Mouse (Mus musculus): ENCODE data around the gene Pcsk5.

The Pcsk5 gene

DNA sequence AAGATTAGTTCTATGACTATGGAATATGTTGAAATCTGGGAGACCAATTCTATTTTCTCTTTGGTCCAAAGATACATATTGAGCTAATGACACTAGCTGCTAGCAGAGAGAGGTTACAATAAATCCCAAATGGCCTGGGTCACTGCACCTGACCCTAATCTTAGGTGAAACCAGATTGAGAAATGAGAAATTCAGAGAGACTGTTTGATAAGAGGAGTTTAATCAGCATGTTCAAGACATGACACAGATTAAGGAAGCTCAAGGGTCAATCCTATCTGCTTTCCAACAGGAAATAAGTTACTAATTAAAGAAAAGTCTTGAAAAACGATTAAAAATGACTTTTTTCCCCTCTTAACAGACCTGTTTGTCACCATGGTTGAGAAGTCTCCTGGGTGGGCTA, 96.0 kb downstream of the Pcsk5 start:
- no peak for DNase-seq (ENCODE audit: low spot score)

DNA sequence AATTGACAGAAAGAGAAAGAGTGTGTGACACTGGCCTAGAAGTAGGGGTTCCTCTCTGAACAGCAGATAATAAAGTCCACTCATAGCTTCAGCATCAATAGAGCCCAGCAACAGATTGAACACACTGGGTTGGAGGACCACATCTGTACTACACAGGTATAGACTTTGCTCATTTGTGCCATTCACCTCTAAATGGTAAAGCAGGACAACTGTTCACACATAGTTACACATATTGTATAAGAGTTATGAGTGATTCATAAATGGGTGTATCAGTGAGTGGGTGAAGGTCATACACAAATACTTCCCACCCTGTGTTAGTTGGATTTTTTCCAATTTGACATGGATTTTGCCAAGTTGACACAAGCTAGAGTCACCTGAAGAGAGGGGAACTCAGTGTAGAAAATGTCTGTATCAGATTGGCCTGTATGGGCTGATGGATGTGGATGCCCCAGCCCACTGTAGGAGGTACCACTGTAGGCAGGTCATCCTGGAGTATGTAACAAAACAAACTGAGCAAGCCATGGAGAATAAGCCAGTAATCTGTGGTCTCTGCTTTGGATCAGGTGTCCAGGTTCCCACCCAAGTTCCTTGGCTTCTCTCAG, 104.7 kb downstream of the Pcsk5 start:
- DNase-seq (ENCODE audit: low spot score): no peak

DNA sequence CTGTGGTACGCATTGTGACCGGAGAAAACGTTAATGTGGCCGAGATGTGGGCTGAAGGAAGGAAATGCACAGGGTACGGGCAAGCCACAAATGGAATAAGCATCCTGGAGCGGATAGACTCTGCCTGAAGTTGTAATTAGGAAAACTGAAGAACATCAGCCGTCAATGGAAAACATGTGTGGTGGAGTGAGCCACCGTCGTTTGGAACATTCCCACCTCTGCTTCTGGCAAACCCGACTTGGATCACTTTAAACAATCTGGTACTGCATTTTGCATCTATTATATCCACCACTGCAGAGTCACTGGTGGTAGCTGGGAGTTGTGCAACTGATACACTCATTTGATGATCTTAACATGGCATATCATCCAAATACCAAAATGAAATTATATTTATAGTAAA, 120.4 kb downstream of the Pcsk5 start:
- no peak for DNase-seq (ENCODE audit: low spot score)

DNA sequence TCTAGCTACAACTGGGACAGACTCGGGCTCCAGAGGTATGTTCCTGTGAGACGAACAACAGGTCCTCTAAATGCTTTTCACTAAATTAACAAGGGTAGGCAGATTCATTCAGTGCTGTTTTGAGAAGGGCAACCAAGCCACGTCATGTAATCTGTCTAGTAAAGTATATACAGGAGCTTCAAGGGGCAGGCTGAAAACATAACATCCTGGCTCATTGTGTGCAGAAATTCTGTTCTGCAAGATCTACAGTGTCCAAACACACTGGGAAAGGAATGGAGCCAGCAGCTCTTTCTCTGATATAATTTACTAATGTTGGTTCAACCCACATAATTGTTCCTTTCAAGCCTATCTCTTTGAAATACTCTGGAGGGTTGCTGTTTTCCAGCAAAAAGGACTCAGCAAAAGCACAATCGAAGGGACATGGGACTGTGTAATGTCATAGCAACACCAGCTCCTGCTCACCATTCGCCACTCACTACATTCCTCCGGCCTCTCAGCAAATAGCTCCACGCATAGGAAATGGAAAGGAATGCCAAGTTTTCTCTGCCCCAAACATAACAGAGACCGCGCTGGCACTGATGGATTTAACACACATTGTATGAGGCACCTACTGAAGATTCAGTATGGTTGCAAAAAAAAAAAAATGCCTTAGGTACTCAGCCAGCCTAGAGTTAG, 122.0 kb downstream of the Pcsk5 start:
- no peak for DNase-seq (ENCODE audit: low spot score)

DNA sequence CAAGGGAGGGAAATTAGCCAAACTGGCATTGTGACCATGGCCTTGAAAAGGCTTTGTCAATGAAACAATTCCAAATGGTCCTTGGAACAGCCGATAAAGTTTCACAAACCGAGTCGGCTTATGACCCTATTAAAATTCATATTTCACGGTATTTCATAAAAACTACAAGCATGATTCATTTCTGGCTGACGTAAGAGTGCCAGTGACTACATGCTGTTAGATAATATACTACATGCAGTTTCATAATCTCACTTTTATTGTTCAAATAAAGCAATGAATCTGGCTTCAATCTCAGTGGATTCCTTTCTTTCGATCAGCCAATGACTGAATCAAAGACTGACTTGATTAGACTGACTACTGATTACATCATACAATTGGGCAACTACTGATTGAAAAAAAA, 145.8 kb downstream of the Pcsk5 start:
- DNase-seq (ENCODE audit: low spot score): no peak

DNA sequence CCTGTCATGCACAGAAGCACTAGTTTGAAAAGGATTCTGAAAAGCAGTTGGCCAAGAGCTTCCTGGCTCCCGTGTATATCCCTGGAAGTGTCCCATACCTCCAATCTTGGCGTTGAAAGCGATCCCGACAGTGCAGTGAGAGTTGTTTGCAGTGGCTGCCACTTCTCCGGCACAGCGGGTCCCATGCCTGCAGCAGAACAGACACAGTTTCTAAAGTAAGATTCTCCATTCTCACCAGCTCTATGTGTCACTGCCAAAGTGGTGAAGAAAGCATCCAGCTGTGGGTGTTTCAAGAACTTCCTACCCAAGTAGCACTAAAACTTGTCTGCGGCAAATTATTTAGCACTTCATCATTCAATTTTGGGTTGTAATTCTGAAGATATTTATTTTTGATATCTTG, 159.1 kb downstream of the Pcsk5 start:
- no peak for DNase-seq (ENCODE audit: low spot score)

DNA sequence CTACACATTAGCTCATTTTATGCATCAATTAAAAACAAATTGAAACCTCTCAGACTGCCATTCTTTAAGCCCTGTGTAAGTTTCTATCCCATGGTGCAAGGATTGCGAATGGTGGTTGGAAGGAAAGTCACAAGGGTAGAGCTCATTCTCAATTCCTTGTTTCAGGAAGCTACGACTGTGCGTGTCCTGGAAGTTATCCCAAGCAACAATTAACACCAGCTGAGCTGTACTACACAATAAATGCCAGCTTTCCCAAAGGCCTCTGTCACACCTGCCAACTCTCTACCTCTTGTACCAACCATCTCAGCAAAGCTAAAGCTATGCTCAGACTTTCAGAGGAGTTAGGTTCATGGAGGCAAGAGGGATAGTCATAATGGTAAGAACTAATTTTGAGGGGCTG, 174.8 kb downstream of the Pcsk5 start:
- no peak for DNase-seq (ENCODE audit: low spot score)

DNA sequence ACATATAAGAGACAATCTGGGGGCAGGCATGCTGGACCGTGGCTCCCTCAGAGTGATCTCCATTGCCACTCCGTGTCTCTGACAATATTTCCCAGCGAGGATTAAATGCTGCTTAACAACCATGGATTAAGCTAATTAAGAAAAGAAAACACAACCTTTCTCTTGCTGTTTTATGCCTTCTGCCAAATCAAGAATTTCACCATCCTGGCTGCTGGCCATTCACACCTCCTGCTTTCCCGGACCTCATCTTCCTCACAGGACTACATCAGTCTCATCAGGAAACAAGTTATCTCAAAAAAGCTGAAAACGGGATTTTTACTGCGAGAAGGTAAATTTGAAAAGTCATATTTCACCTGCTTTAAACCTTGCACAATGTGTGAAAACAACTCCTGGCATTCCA, 175.2 kb downstream of the Pcsk5 start:
- no peak for DNase-seq (ENCODE audit: low spot score)

DNA sequence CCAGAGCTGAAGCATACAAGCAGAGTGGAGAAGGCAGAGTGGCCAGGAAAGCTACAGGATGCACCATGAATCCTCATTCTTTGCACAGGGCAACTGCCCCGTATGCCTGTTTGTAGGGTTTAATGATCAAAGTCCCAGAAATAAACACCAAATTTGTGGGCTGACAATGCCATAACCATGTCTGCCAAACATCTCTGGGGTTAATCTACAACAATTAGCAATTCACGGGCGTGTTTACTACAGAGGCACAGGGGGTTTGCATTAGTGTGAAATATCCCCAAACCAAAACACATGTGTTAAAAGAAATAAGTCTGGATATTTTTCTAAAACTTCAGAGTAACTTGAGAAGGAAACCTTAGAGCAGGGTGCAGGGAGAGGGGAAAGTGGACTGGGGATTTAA, 178.1 kb downstream of the Pcsk5 start:
- DNase-seq (ENCODE audit: low spot score): no peak

DNA sequence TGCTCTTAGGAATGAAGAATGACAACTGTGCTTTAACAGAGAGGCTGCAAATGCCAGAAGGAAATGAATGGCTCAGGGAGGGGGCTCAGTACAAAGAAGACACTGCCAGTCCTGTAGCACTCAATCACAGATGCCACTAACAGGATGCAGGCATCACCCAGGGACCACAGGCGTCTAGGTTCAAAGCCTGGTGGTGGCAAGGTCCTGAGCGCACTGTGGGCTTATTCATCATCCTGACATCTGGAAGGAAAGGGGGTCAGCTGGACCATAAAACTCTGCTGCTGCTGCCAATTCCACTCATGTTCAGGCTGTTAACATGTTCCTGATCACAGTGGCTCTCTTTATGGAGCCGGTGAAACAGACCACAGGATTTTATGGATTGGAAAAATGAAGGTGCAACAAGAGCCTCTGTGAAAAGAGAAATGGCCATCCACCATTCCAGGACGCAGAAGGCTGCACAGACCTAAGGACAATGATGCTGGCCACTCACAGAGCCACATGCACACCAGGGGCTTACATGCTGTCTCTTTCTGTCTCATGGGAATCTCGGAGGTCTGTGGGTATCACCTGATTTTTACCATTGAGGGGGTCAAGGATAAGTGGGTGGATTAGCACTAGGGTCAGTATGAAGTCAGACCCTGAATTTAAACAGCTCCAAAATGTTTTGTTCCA, 186.5 kb downstream of the Pcsk5 start:
- DNase-seq (ENCODE audit: low spot score): no peak

DNA sequence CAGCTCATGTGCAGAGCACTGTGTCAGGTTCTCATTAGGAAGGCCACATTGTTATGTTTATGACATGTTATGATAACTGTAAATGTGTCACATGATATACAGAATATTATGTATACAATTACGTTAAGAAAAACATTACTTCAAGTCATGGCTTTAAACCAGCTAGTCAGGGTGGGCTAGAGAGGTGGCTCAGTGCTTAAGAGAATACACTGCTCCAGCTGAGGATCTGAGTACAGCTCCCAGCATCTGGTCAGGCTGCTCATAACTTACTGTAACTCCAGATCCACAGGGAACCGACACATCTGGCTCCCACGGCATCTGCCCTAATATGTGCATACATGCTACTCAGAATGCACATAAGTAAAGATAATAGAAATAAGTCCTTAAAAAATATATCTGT, 187.5 kb downstream of the Pcsk5 start:
- DNase-seq (ENCODE audit: low spot score): no peak

DNA sequence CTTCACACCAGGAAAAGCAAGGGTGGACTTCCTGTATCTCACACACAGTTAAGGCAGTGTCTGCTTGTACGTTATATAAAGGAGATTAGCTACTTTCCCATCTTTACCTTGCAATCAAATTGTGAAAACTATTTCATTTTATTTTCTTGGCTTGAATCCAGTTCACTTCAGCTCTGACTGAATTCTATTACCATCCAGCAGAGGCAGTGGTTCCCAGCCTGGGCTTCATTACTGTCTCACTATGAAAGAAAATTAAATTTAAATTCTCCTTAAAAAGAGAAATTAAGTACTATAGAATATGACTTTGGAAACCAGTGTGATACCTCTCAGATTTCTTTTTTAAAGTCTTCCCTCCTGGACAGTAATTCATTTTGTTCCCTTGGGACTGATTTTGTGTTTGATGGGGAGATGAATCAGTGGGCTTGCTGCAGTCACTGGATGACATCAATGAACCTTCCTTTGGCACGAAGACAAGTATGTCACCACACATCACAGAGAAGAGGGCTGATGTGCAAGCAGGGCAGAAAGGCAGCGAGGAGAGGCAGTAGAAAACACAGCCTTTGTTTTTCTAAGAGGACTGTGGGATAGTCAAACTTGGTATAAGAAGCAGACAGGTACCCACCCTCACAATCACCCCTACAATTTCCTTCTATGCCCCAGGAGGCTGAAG, 194.2 kb downstream of the Pcsk5 start:
- DNase-seq (ENCODE audit: low spot score): no peak

DNA sequence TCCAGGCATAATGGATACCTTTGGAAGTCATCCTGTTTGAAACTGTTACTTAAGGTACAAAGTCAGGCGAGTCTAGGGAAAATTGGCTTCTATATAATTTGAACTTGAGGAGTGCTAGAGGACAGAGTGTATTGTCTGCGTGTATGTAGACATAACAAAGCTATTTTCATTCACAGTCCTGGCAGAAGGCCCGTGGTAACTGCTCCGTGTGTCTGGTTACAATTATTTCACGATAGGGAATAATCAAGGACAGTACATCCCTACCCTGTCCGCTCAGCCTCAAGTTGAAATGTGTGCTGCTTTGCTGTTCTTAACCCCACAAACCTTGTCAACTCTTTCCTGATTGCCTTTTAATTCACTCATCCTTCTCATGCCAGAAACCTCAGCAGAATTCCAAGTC, 201.4 kb downstream of the Pcsk5 start:
- no peak for DNase-seq (ENCODE audit: low spot score)

DNA sequence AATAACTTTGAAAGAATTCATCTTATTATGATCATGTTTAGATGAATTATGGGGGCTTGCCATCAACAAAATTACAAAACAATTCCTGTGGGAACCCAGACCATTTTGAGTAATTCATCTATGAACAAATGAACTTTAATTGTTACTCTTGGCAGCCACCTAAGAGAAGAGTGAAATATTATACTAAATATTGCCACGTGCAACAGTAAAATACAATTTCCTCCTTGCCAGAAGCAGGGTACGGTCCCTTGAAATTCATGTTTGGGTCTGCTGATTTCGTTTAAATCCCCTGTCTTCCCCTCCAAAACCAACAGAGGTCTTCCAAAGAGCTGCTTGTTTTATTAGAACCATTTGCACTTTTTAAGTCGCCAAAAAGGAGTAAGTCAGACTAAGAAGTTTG, 221.8 kb downstream of the Pcsk5 start:
- DNase-seq (ENCODE audit: low spot score): no peak

DNA sequence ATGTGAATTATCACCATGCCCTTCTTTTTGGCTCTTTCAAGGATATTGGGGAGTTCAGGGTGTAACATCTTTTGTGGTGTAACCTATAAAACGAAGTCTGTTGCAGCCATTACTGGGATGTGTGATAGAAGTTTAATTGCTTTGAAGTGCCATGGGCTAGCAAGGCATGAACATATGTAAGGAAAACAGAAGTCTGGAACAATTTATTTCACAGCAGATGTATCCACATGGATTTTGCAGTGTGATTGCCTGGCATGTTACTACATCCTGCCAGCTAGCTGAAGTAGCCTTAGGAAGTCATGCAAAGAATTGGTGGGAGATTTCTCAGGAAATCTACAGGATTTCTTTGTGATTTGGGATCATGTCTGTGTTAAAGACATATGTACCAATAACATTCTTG, 230.9 kb downstream of the Pcsk5 start:
- DNase-seq (ENCODE audit: low spot score): no peak

DNA sequence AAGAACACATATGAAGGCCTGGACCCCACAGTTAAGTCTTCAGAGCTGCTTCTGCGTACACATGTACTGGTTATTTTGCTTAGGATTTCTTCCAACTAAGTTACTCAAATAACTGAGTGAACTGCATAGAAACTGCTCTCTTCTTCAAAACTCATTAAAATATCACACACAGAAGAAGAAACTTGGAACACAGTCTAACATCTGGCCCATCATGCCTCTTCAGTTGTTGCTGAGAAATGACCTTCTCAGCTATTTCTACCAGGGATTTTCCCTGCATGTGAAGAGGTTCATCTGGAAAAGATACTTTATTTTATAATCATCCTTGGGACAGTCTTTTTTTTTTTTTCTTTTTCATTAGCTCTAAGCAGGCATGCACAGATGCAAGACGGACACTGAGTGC, 231.3 kb downstream of the Pcsk5 start:
- DNase-seq (ENCODE audit: low spot score): no peak

DNA sequence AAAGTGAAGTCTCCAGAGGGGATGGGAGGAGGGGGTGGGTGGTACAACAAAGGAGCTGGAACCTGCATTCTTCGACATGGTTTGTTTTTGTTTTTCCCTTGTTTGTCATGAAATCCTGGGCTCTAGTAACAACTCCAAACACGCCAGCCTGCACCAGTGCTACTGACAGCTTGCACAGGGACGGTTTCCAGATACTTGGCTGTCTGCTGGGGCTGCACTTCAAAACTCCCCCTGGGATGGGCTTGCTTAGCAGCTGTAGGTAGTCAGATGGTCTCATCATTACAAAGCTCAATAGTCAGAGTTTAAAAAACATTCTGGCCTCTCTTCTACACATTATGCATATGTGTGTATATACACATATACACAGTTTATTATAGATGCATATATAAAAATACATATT, 234.1 kb downstream of the Pcsk5 start:
- DNase-seq (ENCODE audit: low spot score): no peak

DNA sequence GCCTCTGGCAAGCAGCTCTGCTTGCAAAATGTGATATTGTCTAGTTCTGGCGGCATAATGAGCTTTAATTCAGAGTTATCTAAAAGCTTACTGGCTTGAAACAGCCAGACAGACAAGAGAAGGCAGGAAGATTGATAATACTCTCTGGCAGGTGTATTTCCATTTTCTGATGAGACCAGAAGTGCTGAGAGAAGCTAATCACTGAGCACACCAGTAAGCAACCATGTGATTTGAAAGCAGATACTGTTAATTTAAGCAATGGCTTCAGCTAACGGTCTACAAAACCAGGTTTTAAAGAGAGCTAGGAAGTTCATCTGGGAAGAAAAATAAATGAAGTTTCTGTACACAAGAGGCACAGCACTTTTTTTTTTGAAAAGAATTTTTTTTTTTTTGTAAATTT, 237.1 kb downstream of the Pcsk5 start:
- no peak for DNase-seq (ENCODE audit: low spot score)

DNA sequence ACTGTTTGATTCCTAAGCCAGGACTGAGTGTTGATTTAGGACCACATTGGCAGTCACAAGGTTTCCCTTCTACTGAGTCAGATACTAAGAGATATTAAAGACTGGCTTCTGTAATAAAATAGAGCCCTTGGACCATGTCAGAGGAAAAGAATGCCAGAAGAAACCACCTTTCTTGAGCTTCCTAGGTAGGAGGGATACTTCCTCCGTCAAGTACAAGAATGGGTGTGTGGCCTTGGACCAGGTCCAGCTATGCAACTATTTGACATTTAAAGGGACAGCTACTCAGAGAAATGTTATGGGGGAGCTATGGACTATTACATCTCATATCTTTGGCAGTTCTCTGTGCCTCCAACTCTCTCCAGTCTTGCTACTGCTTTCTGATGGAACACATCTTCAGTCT, 244.6 kb downstream of the Pcsk5 start:
- DNase-seq (ENCODE audit: low spot score): no peak

DNA sequence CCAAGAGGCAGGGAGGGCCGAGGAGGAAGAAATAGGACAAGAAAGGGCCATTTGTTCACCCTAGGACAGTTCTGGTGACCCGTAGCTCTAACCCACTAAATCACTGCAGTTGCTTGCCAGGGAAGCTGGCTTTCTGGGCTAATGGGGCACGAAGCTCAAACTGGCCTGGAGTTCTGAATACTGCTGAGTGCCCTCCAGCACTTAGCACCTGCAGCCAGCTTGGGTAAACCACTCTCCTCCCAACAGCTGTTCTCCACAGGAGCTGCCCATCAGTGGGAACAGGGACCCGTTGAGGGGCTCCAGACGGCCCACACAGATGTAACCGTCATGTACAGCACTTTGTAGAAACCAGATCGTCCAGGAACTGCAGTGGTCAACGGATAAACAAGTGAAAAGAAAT, 246.1 kb downstream of the Pcsk5 start:
- no peak for DNase-seq (ENCODE audit: low spot score)

DNA sequence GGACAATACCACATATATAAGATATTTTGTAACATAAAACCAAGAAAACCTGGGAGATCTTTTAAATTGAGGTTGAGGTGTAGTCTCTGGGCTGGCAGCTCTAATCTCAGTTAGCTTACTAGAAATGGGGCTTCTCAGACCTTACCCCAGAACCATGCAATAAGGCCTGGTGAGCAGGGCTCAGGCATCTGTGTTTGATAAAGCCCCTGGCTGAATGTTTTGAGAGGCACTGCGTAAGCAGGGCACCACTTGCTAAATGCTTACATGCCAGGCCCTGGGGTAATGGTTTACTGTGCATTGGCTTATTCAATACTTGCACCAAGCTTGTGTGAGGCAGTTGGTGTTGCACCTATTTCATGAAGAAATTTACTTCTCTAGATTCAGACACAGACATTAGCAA, 247.1 kb downstream of the Pcsk5 start:
- no peak for DNase-seq (ENCODE audit: low spot score)

DNA sequence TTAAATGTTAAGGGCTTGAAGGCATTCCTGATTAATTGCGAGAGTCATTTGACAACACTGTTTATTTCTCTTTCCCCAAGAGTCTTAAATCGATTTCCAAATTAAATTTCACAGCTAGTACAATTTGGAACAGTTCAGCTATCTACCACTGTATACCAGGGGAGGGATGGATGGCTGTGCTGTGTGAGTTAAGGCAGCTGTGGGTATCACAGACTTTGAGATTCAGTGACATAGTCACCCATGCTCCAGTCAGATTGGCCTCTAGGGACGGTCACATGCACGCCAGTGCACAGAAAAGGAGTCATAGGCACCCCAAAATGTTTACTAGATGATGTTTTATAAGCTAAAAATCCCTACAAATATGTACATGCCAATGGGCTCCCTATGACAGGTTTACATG, 260.0 kb downstream of the Pcsk5 start:
- no peak for DNase-seq (ENCODE audit: low spot score)

DNA sequence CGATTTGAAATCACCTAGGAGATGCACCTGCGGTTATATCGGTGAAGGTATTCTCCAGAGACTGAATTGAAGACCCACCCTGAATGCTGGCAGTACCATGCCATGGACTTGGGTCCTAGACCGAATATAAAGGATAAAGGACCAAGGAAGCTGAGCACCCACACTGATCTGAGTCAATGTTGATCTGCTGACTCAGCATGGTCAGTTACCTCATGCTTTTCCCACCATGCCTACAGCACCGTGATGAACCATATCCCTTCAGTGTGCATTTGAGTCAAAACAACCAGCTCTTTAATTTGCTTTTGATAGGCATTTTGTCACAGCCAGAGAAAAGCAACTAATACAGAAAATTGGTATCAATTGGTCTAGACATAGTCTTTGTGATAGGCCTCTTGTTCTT, 262.9 kb downstream of the Pcsk5 start:
- no peak for DNase-seq (ENCODE audit: low spot score)

All from c-Kit-positive CD71-positive TER-119-positive erythroid progenitor cells, embryonic 14.5 days (primary cell).